Mouse (Mus musculus) forebrain, embryonic 14.5 days (tissue): ENCODE results near the gene Gm17677. TPM values are rescaled to one million over a fixed set of nuclear protein-coding genes. Genes with fewer than 3 reads are reported as not detected.

ENCODE experiments used
- ATAC-seq: fragments of 200-750 bp; cut with Nextera tagmentation; 2 replicates; pipeline ENCODE4 v1.8.0; 2017; ENCODE audit warnings: mild to moderate bottlenecking, moderate library complexity
- DNase-seq: peaks from one replicate; pipeline ENCODE4 v3.0.0-alpha.2; 2015; ENCODE audit warnings: low spot score
- H3K27ac ChIP-seq: fragments of 300-500 bp; sonication (generic); 2 replicates; pipeline ENCODE4 v1.5.1; 2014; ENCODE audit warnings: low read depth, mild to moderate bottlenecking, control low read depth, low read length, moderate library complexity
- H3K27me3 ChIP-seq: fragments of 300-500 bp; sonication (generic); replicated peaks from 2 replicates; pipeline ENCODE4 v1.6.1; 2014; ENCODE audit warnings: low read length, control low read depth, mixed read lengths; ENCODE audit not compliant: control insufficient read depth, insufficient read depth
- H3K36me3 ChIP-seq: fragments of 300-500 bp; sonication (generic); 2 replicates; pipeline ENCODE4 v1.6.1; 2014; ENCODE audit warnings: low read length, control low read depth; ENCODE audit not compliant: control insufficient read depth, insufficient read depth
- H3K4me1 ChIP-seq: fragments of 300-500 bp; sonication (generic); 2 replicates; pipeline ENCODE4 v1.6.1; 2014; ENCODE audit warnings: antibody characterized with exemption, low read length, control low read depth; ENCODE audit not compliant: control insufficient read depth, insufficient read depth
- H3K4me2 ChIP-seq: fragments of 300-500 bp; sonication (generic); 2 replicates; pipeline ENCODE4 v1.6.1; 2014; ENCODE audit warnings: mild to moderate bottlenecking, control low read depth, low read length
- H3K4me3 ChIP-seq: fragments of 300-500 bp; sonication (generic); 2 replicates; pipeline ENCODE4 v1.5.1; 2014; ENCODE audit warnings: low read depth, low read length, control low read depth
- H3K9ac ChIP-seq: fragments of 300-500 bp; sonication (generic); 2 replicates; pipeline ENCODE4 v1.6.1; 2014; ENCODE audit warnings: mild to moderate bottlenecking, low read length, control low read depth, moderate library complexity
- H3K9me3 ChIP-seq: fragments of 300-500 bp; sonication (generic); replicated peaks from 2 replicates; pipeline ENCODE4 v1.6.1; 2016; ENCODE audit warnings: low read length, control low read depth, mixed read lengths; ENCODE audit not compliant: control insufficient read depth
- WGBS: fragments of 180-500 bp; shearing (Covaris S2); extraction: QIAGEN DNeasy Blood & Tissue Kit; methylation state at CpG from one replicate; pipeline ENCODE4 v1.1.7; 2014; 5-methylcytosine and 5-hydroxymethylcytosine counted together
- polyA plus RNA-seq: library from polyadenylated mRNA; unstranded; fragments of >200 nt; fragmentation: Nextera tagmentation; extraction: Ambion mirVana; gene quantifications from 2 replicates; pipeline ENCODE4 v1.2.1, GENCODE M21; 2014

Gm17677 gene
- polyA plus RNA-seq, result not detected in 2 replicates

DNA sequence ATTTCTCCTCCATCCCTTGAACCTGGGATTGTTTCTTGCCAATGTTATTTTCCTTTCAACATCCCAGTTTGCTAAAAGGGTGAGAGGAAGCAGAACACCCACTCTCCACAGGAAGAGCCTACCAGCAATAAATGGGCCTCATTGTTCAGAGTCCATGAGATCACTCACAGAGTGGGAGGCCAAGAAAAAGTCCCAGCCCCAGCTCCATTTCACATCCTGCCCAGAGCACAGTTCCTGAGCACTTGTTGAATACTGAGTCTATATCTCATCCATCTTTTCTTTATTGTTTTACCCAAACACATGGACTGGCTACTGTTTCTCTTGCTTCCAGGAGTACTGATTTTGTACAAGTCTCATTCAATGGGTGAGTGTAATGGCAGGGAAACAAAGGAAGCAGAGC is at the start of gene Gm17677:
Gene Gm17677 (plus strand): TSS at position 301 of the 400 bp plus-strand sequence.
- H3K9me3 ChIP-seq, result peaks cover 2% of the 10 kb centered on the region; the same call in 1 of the 2 replicates
- no peaks in the 10 kb centered on the region for H3K36me3 ChIP-seq
- no peaks in the 10 kb centered on the region for H3K4me1 ChIP-seq
- H3K4me2 ChIP-seq, result no peak within 1 kb of the TSS
- ATAC-seq (no peak), DNase-seq (no peak)
- no peak within 1 kb of the TSS for H3K4me3 ChIP-seq
- no peak within 1 kb of the TSS for H3K27ac ChIP-seq
- H3K27me3 ChIP-seq, result no peaks in the 10 kb centered on the region
- H3K9ac ChIP-seq, result no peak within 1 kb of the TSS

DNA sequence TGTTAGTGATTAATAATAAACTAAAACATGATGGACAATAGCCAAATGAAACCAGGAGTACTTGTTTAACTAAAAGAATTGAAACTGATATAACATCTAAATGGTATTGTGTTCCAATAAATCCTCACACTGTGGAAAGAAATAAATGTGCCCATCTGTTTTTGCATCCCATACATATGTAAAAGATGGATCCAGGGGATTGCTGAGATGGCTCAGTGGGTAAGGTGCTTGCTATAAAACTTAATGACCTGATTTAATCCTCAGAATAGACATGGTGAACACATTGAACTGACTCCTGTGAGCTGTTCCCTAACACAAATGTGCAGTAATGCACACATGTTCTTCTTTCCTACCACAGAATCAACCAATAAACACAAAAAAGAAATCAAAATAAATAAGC is 48.9 kb upstream of the Gm17677 start:
- ATAC-seq, result no peak
- H3K4me3 ChIP-seq, result no peak overlapping the region
- H3K4me2 ChIP-seq, result no peak overlapping the region
- H3K27me3 ChIP-seq, result no peaks in the 10 kb centered on the region
- H3K9ac ChIP-seq, result no peak overlapping the region
- H3K4me1 ChIP-seq, result no peaks in the 10 kb centered on the region
- H3K9me3 ChIP-seq, result no peaks in the 10 kb centered on the region
- no peaks in the 10 kb centered on the region for H3K36me3 ChIP-seq
- no peak overlapping the region for H3K27ac ChIP-seq
- DNase-seq, result no peak

DNA sequence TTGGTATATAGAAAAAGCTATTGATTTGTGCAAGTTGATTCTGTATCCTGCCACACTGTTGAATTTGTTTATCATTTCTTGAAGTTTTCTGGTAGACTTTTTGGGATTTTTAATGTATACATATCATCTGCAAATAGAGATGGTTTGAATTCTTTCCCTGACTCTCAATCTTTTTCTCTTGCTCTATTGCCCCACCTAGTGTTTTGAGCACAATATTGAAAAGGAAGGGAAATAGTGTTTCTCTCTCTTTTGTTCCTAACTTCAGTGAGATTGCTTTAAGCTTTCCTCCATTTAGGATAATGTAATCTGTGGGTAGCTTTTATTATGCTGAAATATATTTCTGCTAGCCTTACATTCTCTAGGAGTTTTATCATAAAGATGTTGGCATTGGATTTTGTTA is 33.6 kb upstream of the Gm17677 start:
- DNase-seq (no peak), ATAC-seq (no peak)
- Histone ChIP-seq H3K36me3 (no peaks in the 10 kb centered on the region), H3K9me3 (no peaks in the 10 kb centered on the region), H3K4me2 (no peak overlapping the region), H3K4me1 (no peaks in the 10 kb centered on the region), H3K9ac (no peak overlapping the region), H3K27me3 (no peaks in the 10 kb centered on the region), H3K27ac (no peak overlapping the region), H3K4me3 (no peak overlapping the region)

DNA sequence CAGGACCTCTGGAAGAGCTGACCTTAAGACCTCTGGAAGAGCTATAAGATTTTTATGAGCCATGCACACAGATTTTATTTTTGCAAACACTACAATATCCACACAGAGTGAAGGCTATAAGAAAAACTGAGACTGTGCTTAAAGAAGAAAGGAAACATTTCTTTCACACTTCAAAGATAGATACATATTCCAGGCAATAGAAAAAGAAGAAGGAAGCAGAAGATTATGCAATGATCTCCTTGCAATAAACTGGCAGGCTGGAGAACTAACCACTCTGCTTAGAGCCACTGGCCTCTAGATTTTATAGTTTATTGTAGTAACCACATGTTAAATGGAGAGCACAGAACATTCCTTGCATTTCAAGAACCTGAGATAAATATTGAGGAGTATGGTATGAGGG is 16.0 kb downstream of the Gm17677 start:
- no peaks in the 10 kb centered on the region for H3K36me3 ChIP-seq
- no peaks in the 10 kb centered on the region for H3K4me1 ChIP-seq
- no peaks in the 10 kb centered on the region; the same call in 1 of the 2 replicates for H3K9me3 ChIP-seq
- no peak overlapping the region for H3K4me2 ChIP-seq
- no peak overlapping the region for H3K4me3 ChIP-seq
- no peaks in the 10 kb centered on the region for H3K27me3 ChIP-seq
- DNase-seq (no peak), ATAC-seq (no peak)
- no peak overlapping the region for H3K9ac ChIP-seq
- no peak overlapping the region for H3K27ac ChIP-seq

DNA sequence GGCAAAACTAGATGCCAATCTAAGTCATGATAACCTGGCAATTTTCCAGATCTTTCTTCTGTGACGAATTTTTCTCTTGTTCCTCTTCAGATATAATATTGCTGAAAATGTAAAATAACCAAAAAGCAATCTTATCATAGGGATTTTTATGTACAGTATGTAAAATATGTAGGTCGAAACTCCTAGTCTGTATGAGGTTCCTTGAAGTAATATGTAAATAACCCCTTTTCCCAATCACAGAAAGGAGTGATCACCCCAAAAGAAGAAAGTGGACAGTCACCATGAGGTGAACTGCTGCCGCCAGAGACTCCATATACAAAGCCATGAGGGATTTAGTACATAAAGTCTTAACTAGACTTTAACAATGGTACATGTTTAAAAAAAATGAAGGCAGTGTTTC is 37.2 kb downstream of the Gm17677 start, which contains the start of gene Gm17727:
Gene Gm17727 (minus strand): TSS at position 101 of the 400 bp plus-strand sequence.
- H3K36me3 ChIP-seq, result no peaks in the 10 kb centered on the region
- no peaks in the 10 kb centered on the region for H3K9me3 ChIP-seq
- H3K9ac ChIP-seq, result no peak within 1 kb of the TSS
- H3K4me2 ChIP-seq, result no peak within 1 kb of the TSS
- no peaks in the 10 kb centered on the region for H3K27me3 ChIP-seq
- DNase-seq (no peak), ATAC-seq (no peak)
- H3K4me1 ChIP-seq, result no peaks in the 10 kb centered on the region
- no peak within 1 kb of the TSS for H3K27ac ChIP-seq
- 67% methylated on average over 3 of the region's 3 CpGs for WGBS
- no peak within 1 kb of the TSS for H3K4me3 ChIP-seq

DNA sequence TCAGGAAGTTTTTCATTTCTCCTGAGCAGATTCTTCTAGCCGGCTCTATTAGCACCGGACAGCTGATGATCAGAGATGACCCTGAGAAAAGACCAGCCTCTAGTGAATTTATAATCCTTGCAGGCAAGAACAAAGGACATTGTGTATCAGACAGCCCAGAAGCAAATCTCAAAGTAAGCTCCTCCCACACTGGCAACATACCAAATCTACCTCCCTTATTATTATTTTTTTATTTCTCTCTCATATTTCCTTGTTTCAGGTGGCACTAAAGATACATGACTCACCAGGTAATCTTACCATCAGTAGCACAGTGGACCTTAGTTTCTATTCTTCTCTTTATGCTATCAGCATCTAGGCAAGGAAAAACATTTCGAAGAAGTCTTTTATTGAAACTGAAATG is 49.2 kb downstream of the Gm17677 start, which contains the start of the genes Gm27235 and D730048I06Rik:
Gene Gm27235 (minus strand): TSS at position 101 of the 400 bp plus-strand sequence.
Gene D730048I06Rik (minus strand): TSS at position 112 of the 400 bp plus-strand sequence.
- Histone ChIP-seq H3K4me2 (no peak within 1 kb of the TSS), H3K4me3 (no peak within 1 kb of the TSS), H3K4me1 (no peaks in the 10 kb centered on the region), H3K9ac (no peak within 1 kb of the TSS), H3K9me3 (0 out of 2 replicates have a peak, but pooled peaks cover 5% of the 10 kb centered on the region), H3K27me3 (no peaks in the 10 kb centered on the region), H3K27ac (no peak within 1 kb of the TSS), H3K36me3 (no peaks in the 10 kb centered on the region)
- ATAC-seq (no peak), DNase-seq (no peak)
- WGBS, result 95% methylated on average over 3 of the region's 3 CpGs

Other genes with a start within 250 kb of the Gm17677 start
- not detected in 2 replicates for gene Gm1113, start 222.8 kb upstream of the Gm17677 start, polyA plus RNA-seq
- gene Ddx25, start 182.5 kb upstream of the Gm17677 start, polyA plus RNA-seq, result 21.0 and 22.9 TPM in 2 replicates
- gene Pus3, start 182.5 kb upstream of the Gm17677 start, polyA plus RNA-seq, result 21.9 and 23.9 TPM in 2 replicates
- 0.51 and 0.77 TPM in 2 replicates for gene Pate2, start 170.8 kb upstream of the Gm17677 start, polyA plus RNA-seq
- 26.1 and 29.2 TPM in 2 replicates for gene Hyls1, start 170.7 kb upstream of the Gm17677 start, polyA plus RNA-seq
- gene Pate4, start 129.1 kb upstream of the Gm17677 start, polyA plus RNA-seq, result not detected in 2 replicates
- gene Pate3, start 92.8 kb upstream of the Gm17677 start, polyA plus RNA-seq, result not detected in 2 replicates
- gene Pate1, start 53.7 kb upstream of the Gm17677 start, polyA plus RNA-seq, result not detected in 2 replicates
- gene Gm17727, start 37.1 kb downstream of the Gm17677 start, polyA plus RNA-seq, result not detected in 2 replicates
- not detected in 2 replicates for gene Gm27235, start 49.1 kb downstream of the Gm17677 start, polyA plus RNA-seq
- gene D730048I06Rik, start 49.1 kb downstream of the Gm17677 start, polyA plus RNA-seq, result not detected in 2 replicates
- gene 9230110F15Rik, start 103.1 kb downstream of the Gm17677 start, polyA plus RNA-seq, result not detected in 2 replicates
- gene 9230113P08Rik, start 167.4 kb downstream of the Gm17677 start, polyA plus RNA-seq, result not detected in 2 replicates